Mouse (Mus musculus): ENCODE measurements around the gene Cldn13.

DNA sequence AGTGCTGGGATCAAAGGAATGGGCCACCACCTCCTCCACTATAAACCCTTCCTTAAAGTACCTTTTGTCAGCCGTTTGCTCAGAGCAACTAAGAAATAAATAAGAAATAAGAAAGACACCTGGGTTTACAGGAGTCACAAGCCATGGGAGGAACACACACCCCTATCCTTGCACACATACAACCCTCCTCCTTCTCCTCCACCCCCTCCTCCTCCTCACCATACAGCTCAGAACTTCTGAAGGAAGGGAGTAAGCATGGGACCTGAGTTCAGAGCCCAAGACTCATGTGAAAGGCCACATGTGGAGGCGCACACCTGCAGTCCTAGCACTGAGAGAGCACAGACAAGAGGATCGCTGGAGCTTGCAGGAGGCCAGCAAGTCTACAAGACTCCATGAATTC lies 2.0 kb downstream of the Cldn13 start:
- TF ChIP-seq CTCF (IDR thresholded peaks at IDR 0.05; ENCODE audit: low read depth) (no peak), EP300 (IDR thresholded peaks at IDR 0.05; ENCODE audit: low read depth) (no peak)

All from liver, postnatal 0 days (tissue).